Mouse (Mus musculus) E14TG2a.4 (cell line): Measurements from ENCODE around the gene Msmp.

ENCODE experiments used
- H3K27me3 ChIP-seq: 2 replicates; pipeline ENCODE4 v1.6.1; 2014; ENCODE audit warnings: low read length, control low read depth; ENCODE audit not compliant: insufficient read depth
- H3K36me3 ChIP-seq: 2 replicates; pipeline ENCODE4 v1.6.1; 2014; ENCODE audit warnings: low read length, control low read depth; ENCODE audit not compliant: insufficient read depth
- H3K4me1 ChIP-seq: replicated peaks from 2 replicates; pipeline ENCODE4 v1.6.1; 2014; ENCODE audit warnings: low read depth, low read length, control low read depth
- H3K4me3 ChIP-seq: replicated peaks from 2 replicates; pipeline ENCODE4 v1.5.1; 2014; ENCODE audit warnings: mild to moderate bottlenecking, low read length
- H3K9me3 ChIP-seq: 2 replicates; pipeline ENCODE4 v1.6.1; 2014; ENCODE audit warnings: low read length, control low read depth
- CTCF ChIP-seq: conservative IDR thresholded peaks from 2 replicates; pipeline ENCODE4 v1.5.1; 2014; ENCODE audit warnings: low read length
- NANOG ChIP-seq: IDR thresholded peaks from 2 replicates; pipeline ENCODE4 v1.6.1; 2014; ENCODE audit warnings: borderline replicate concordance, low read length, mixed read lengths
- POU5F1 ChIP-seq: IDR thresholded peaks from 2 replicates; pipeline ENCODE4 v1.6.1; 2014; ENCODE audit warnings: low read length, borderline replicate concordance

The Msmp gene

GRCm38 (mm10) chr4:43584444-43585416 lies at the start of gene Msmp:
TSS of gene Msmp (minus strand) at chr4:43584494.
- Histone ChIP-seq H3K36me3 (peaks cover 50% of the 10 kb centered on the region), H3K9me3 (no peaks in the 10 kb centered on the region), H3K27me3 (no peaks in the 10 kb centered on the region), H3K4me1 (peaks cover 52% of the 10 kb centered on the region), H3K4me3 (no peak within 1 kb of the TSS; the same call in 1 of the 2 replicates)
- no peak for TF ChIP-seq NANOG
- TF ChIP-seq CTCF, result no peak
- TF ChIP-seq POU5F1, result no peak

GRCm38 (mm10) chr4:43633736-43634135 lies 49.4 kb upstream of the Msmp start:
- H3K4me1 ChIP-seq, result peaks cover 36% of the 10 kb centered on the region
- H3K9me3 ChIP-seq, result no peaks in the 10 kb centered on the region
- peaks cover 53% of the 10 kb centered on the region for H3K27me3 ChIP-seq
- no peak overlapping the region for H3K4me3 ChIP-seq
- no peak for TF ChIP-seq POU5F1
- no peak for TF ChIP-seq NANOG
- TF ChIP-seq CTCF, result no peak
- no peaks in the 10 kb centered on the region for H3K36me3 ChIP-seq

DNA sequence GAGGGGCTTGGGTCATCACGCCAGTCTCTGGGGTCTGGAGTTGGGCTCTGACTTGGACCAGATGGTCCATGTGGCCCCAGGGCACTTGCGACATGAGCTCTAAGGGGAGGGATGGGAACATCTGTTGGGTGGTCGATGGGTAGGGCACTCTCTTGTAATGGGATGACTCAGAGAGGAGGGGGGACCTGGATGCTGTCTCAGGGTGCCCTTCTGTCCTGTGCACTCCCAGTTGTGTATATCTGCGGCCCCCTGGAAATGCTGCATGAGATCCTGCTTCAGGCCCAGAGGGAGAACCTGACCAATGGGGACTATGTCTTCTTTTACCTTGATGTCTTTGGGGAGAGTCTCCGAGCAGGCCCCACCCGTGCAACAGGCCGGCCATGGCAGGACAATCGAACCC lies 49.0 kb upstream of the Msmp start:
- peaks cover 36% of the 10 kb centered on the region for H3K4me1 ChIP-seq
- H3K9me3 ChIP-seq, result no peaks in the 10 kb centered on the region
- TF ChIP-seq CTCF (no peak), POU5F1 (no peak), NANOG (no peak)
- H3K36me3 ChIP-seq, result no peaks in the 10 kb centered on the region
- peaks cover 53% of the 10 kb centered on the region for H3K27me3 ChIP-seq
- no peak overlapping the region for H3K4me3 ChIP-seq

GRCm38 (mm10) chr4:43631956-43632920 lies 47.9 kb upstream of the Msmp start:
- peak overlapping the region; percentile 81 for H3K4me3 ChIP-seq
- peaks cover 58% of the 10 kb centered on the region for H3K27me3 ChIP-seq
- no peaks in the 10 kb centered on the region for H3K9me3 ChIP-seq
- no peaks in the 10 kb centered on the region for H3K36me3 ChIP-seq
- peaks cover 36% of the 10 kb centered on the region for H3K4me1 ChIP-seq
- TF ChIP-seq NANOG (no peak), POU5F1 (no peak), CTCF (no peak)

DNA sequence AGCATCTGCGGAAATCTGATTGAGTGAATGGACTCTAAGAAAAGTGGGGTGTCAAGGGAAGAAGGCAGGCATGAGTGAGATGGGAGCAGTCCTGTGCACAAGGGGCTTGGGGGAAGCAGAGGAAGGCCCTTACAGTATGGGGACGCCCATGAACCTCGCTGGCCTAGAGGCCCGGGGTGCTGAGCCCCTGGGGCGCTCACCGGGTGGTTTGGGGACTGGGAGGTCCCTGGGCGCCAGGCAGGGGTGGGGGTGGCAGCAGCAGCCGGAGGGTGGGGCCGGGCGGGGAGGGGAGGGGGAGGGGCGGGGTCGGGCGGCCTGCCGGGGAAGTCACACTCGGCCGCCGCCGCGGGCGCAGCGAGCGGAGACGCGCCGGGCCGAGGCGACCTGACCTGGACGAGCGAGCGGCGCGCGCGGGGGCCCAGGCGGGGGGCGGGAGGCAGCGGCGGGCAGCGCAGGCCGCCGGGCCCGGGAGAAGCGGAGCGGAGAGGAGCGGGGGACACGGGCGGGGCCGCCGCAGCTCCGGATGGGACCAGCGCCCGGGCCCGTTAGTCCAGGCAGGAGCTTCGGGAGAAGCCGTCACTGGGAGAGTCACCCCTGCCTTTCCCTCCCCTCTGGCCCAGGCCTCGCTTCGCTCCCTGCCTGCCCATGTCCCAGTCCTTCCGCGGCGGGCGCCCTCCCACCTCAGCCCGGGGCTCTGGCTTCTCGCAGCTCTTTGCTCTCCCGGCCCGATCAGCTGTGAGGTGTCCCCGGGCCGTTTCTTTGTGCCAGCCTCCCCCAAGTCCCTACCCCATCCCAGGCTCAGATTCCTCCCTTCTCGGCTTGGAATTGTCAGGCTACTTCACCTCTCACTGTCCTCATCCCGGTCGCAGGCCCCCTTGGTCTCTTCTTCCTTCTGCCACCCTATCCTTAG lies 47.0 kb upstream of the Msmp start, which contains the start of gene Npr2:
Gene Npr2 (plus strand): TSS at position 890 of the 910 bp plus-strand sequence.
- H3K4me3 ChIP-seq, result peak within 1 kb of the TSS; percentile 81
- no peak for TF ChIP-seq POU5F1
- TF ChIP-seq NANOG, result no peak
- TF ChIP-seq CTCF, result no peak
- no peaks in the 10 kb centered on the region for H3K36me3 ChIP-seq

GRCm38 (mm10) chr4:43630671-43631045 lies 46.4 kb upstream of the Msmp start:
- Histone ChIP-seq H3K27me3 (peaks cover 55% of the 10 kb centered on the region), H3K4me1 (peaks cover 36% of the 10 kb centered on the region), H3K36me3 (no peaks in the 10 kb centered on the region), H3K9me3 (peaks cover 6% of the 10 kb centered on the region), H3K4me3 (peak overlapping the region; percentile 81)
- TF ChIP-seq POU5F1 (no peak), CTCF (no peak), NANOG (no peak)

More for the DNA sequence above, 47.0 kb upstream of the Msmp start, which contains the start of gene Npr2:
- Histone ChIP-seq H3K4me1 (peaks cover 36% of the 10 kb centered on the region), H3K9me3 (0 out of 2 replicates have a peak, but pooled peaks cover under 1% of the 10 kb centered on the region), H3K27me3 (peaks cover 58% of the 10 kb centered on the region)

DNA sequence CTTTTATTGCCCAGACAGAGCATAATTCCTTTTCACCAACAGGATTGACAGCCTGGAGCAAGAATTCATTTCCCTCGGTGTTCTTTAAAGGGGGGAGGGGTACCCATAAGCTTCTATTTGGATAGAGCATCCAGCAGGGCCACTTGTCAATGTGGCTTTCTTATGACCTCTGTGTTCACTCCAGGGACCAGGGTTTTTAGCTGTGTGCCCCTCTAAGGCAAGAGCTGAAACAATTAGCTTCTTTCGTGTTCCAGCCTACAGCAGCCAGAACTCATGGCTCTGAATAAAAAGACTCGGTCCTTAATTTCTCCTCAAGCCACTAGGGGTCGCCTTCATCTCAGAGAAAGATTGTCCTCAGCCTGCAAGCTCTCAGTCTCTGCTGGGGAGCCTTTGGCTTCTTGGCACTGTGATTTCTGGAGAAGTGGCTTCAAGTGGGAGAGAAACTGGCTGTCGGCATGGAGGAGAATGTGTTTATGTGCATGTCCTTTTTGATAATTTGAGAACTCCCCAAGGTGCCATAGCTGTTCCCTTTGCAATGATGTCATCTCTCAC lies 45.8 kb upstream of the Msmp start:
- Histone ChIP-seq H3K27me3 (peaks cover 50% of the 10 kb centered on the region), H3K36me3 (no peaks in the 10 kb centered on the region), H3K4me1 (peaks cover 36% of the 10 kb centered on the region), H3K4me3 (no peak overlapping the region), H3K9me3 (peaks cover 12% of the 10 kb centered on the region)
- peak; percentile 86 for TF ChIP-seq CTCF
- TF ChIP-seq NANOG, result no peak
- TF ChIP-seq POU5F1, result no peak
